Mouse (Mus musculus) right cerebral cortex, postnatal 36 days (tissue): ENCODE data around the gene Rapgef1.

Source experiments
- DNase-seq, 2 experiments: peaks; one replicate each; pipeline ENCODE4 v3.0.0; 2022; ENCODE audit warnings: low spot score in 2 of 2, mixed read lengths in 1 of 2

Gene Rapgef1

DNA sequence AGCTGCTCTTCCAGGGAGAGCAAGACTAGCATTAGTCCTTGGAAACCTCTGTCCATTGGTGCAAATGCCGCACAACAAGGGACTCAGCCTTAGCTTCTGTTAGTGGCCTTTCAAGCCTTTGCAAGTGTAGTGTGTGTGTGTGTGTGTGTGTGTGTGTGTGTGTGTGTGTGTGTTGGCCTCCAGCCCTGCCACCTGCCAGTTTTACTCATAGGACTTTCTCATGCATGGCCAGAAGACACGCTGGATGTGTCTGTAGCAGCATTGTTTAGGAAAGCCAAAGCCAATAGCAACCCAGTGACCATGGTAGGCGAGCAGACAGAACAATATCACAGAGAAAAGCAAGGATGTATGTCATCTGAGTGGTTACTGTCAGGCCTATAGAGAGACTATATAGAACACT, 52.3 kb downstream of the Rapgef1 start:
- DNase-seq, result no peak

DNA sequence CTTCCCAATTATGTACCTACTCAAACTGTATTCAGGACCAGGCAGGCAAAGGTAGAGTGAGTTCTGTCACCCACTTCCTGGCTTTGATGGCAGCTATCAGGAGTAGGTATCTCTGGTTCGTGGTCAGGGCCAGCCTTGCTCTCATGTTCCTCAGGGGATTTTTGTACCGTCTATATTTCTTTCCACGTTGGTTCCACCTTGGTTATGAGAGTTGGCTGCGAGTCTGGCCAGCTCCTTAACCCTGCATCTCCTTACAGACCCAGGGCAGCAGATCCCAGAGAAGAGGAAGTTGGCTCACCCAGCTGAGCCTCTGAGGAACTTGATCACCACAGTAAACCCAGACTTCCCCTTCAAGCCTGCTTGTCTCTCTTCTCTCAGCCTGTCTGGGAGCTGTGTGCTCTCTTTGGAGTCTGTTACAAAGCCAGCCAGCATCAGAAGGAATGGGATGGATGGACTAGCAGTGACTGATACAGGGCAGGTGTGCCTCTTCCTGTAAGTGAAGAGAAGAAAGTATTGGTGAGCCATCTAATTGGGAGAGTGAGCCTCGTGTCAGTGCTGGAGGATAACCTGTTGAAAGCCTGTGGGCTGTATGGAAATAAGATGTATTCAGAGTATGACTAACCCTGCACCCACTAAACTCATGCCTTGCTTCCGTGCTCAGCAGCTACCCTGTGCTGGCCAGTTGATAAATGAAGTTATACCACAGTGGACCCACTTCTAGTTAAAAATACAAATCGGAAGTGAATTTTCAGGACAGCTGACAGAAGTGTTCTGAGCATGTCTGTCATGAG, 53.4 kb downstream of the Rapgef1 start:
- no peak for DNase-seq

DNA sequence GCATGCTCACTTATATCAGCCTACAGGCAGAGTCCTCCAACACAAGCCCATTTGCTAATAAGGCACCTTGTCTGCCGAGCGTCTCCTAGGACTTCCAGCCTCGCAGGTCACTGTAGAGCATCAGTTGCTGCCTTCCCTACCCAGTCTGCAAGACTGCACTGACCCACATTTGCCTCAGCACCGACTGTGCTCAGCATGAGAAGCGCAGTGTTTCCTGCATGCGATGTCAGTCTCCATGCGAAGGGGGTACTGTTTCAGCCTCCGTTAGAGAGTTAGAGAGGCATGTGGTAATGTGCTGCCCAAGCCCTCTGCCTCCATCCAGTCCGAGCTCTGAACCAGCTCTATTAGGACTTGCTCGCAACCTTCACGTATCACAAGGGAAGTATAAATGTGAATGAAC, 54.6 kb downstream of the Rapgef1 start:
- no peak for DNase-seq

DNA sequence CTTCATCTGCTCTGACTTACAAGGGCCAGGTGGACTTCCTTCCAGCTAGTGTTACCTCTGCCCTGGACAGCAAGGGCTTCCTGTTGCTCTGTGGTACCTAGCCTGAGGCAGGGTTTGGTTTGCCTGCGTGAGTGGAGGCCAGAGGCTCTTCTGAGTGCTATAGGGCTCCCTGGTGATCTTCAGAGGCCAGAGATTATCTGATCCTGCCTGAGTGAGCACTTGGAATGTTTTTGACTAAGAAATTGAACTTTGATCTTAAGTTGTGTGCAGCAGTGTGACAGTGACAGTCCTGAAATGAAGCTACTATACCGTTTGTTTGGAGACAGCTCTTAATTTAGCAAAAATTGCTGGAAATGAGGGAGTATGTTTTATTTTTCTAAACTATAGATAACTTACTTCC, 55.0 kb downstream of the Rapgef1 start:
- no peak for DNase-seq

DNA sequence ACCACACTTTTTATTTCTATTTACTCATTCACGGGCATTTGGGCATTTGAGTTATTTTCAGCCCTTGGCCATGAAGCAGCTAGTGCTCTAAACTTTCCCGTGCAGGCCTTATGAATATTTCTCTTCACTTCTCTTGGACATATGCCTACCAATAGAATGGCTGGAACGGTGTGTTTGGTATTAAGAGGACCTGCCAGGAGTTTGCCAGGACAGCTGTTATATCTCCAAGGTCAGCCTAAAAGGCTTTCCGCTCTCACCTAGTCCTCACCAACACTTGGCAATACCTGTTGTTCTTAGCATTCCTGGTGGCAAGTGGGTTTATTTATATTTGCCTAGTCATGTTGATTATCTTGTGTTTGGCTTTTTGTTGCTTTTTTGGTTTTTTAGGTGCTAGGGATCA, 56.3 kb downstream of the Rapgef1 start:
- no peak for DNase-seq

DNA sequence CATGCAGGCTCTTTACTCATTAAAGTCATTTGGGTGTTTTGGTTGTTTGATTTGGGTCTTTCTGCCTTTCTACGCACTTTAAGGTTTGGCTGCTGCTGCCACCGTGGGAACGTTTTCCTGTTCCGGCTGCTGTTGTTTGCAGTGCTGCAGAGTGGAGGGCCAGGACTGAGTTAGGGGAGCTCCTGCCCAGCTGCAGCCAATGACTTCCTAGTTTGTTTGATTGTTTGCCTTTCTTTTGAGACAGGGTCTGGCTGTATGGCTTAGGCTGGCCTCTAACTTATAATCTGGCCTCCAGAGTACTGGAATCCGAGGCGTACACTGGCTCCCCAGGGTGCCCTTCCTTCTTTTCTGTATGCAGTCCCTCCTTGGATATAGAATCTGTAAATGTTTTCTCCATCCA, 57.0 kb downstream of the Rapgef1 start:
- DNase-seq, result no peak

DNA sequence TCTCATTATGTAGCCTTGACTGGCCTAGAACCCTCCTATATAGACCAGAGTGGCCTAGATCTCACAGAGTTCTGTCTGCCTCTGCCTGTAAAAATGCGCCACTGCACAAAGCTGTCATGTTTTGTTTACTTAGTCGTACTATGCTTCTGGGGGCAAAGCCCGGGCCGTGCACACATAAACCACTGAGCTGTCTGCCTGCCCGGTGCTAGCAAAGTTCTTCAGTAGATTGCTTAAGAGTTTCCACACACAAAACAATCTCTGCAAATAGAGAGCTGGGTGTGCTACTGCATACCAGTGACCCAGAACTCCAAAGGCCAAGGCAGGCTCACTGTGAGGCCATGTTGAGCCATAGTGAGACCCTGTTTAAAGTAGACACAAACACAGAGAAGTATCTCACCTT, 58.3 kb downstream of the Rapgef1 start:
- no peak for DNase-seq

DNA sequence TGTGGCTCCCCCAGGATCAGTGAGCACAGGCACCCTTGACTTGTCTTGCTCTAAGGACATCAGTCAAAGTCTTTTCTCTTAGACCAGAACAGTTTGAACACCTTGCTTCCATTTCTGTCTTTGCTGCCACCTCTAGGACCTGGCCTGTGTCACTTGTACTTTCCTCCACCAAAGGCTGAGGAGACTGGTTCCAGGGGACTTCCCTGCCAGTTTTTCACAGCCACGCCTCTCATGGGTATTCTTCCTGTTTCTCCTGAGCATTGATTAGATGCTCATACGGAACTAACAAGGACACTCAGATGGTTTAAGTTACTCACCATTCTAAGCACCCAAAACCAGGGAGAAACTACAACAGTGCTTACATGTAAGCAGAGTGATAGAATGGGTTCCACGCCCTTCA, 59.0 kb downstream of the Rapgef1 start:
- no peak for DNase-seq

DNA sequence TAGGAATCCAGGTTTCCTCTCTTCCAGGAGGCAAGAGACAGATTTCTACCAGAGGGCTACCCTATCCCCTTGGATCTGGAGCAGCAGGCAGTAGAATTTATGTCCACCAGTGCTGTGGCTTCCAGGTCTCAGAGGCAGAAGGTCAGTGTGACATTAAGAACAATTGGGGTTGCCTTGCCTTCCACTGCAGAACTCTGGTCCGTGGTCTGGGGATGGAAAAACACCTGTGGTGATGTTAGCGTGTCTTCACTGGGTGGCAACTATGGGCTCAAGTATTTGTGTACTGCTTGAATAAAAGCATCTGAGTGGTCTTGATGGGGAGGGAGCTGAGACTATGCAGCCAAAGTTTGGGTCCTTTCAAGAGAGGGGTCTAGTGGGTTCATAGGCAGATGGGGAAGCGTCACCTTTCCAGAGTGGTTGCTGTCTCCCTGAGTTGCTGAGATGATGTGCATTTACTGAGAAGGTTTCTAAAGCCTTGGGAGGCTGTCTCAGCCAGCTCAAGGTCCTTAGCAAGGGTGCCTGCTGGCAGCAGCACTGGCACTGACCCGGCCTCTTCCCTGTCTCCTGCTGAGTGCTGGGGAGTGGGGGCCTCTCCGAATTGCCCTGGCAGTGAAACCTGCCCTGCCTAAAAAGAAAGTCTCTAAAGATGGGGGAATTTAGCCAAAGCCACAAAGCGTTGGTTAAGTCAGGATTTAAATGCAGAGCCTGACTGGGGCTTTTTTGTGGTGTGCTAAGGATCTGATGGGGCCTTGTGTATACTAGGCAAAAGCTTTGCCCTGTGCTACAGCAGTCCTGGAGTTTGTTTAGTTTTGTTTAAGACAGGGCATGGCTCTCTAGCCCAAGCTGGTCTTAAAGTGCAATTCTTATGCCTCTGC, 60.4 kb downstream of the Rapgef1 start:
- DNase-seq, result no peak

DNA sequence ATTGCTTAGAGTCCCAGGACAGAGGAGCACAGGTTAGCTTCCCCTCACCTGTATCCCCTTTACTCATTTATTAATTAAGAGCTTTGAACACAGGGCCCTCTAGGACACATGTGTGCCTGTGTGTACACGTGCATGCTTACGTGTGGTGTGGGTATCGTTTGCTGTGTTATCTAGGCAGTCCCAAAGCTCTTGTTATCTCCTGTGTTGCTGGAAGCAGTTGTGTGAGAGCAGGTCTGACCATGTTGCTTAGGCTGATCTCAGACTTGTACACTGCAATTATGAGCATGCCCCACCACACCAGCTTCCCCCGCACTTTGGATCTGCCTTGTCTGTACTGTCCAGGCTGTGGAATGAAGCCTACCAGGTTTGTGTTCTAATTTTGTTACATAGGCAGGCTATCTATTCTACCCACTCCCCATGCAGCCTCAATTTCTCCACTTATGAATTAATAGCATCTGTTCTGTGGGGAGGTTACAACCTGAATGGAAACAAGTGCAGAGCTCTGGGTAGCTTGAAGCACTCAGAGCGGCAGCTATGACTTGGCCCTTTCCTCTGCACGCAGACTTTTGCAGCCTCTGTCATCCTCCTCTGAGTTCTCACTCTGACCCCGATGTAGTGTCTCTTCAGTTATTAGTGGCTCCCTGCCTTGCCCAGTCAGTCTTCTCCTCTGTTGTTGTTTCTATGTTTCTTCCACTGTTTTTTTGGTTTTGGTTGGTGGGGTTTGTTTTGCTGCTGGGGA, 63.9 kb downstream of the Rapgef1 start:
- no peak for DNase-seq

DNA sequence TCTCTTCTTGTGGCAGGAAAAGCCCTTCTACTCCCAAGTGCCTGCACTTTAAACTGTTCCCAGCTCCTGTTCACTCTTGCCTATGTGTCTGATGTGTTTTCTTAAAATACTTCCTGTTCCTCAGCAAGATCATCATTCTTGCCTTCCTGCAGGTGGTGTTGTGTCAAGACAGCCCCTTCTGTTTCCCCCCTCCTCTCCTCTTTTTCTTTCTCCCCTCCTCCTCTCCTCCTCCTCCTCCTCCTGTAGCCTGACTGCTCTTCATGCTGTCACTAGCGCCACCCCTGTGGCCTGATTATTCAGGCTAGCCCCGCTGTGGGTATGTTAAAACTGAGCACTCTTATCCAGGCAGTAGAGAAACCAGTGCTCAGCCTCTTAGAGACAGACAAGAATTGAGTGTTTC, 65.0 kb downstream of the Rapgef1 start:
- DNase-seq, result no peak

DNA sequence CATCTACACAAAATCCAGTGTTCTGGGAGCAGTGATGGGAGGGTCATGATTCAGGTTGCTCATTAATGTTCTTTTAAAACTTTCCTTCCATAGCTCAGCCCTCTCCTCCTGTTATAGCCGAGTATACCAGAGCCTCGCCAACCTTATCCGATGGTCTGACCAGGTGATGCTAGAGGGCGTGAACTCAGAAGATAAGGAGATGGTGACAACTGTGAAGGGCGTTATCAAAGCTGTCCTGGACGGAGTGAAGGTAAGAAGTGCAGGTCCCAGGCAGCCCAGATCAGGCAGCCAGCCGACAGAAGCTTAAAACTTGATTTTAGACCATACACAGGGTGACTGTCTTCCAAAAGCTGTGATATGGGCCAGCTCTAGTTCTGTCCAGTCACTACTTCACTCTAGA, 69.5 kb downstream of the Rapgef1 start:
- DNase-seq, result no peak

DNA sequence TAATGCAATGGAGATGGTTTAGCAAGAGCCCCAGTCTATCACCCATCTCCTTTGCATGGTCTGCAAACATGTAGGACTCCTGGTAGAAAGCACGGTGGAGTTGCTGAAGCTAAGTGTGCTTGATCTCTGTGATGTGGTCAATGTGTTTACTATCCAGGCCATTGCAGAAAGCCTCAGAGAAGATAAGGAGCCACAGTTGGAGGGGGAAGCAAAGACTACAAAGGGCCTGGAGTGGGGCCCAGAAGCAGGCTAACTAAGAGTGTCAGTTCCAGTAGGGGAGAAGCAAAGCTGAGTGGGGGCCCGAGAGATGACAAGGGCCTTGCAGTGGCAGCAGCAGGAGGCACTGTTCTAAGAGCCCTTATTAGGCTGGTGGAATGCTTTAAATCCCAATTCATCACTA, 70.0 kb downstream of the Rapgef1 start:
- DNase-seq, result no peak

DNA sequence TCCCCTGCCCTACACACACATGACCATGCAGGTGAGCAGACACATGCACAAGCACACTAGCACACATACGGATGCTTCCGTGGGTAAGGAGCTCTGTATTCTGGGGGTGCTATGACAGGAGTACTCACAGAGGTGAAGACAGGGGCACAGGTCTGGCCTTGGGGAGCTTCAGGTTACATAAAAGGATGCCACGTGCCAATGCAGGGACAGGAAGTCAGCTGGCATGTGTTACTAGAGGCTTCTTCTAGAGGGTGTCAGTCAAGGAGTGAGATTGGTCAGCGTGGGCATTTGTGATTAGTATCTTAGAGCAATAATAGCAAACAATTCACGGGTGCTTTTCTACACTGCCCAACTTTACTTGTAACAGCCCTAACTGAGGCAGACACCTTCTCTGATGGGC, 71.5 kb downstream of the Rapgef1 start:
- no peak for DNase-seq

DNA sequence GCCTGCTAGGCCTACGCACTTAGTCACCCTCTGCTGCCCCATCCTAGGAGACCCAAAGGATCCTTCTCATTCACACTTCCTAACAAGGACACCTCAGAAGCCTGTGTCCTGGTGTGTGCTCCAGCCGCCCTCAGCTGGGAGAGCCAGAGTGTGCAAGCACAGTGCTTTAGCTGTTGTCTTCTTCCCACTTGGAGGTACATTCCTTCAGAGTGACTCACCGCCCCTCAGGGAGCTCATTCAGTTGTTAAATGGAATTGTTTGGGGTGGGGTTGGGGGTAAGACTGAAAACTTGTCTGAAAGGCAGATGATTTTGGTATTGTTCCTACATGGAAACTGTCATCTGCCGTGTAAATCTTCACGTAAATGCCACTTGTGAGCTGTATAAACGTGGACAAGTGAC, 72.0 kb downstream of the Rapgef1 start:
- no peak for DNase-seq

DNA sequence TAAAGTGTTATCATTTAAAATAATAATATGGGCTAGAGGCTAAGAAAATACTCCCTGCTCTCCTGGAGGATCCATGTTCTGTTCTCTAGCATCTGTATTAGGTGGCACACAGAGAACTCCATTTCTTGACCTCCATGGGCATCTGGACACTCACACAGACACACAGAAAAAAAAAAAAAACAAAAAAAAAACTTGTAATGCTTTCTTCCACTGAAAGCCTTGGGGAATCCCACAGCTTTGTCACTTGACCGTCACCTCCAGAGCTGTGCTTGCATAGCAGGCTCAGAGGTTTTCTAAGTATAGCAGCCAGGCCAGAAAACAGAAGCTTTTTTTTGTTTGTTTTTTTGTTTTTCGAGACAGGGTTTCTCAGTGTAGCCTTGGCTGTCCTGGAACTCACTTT, 72.7 kb downstream of the Rapgef1 start:
- DNase-seq, result no peak

DNA sequence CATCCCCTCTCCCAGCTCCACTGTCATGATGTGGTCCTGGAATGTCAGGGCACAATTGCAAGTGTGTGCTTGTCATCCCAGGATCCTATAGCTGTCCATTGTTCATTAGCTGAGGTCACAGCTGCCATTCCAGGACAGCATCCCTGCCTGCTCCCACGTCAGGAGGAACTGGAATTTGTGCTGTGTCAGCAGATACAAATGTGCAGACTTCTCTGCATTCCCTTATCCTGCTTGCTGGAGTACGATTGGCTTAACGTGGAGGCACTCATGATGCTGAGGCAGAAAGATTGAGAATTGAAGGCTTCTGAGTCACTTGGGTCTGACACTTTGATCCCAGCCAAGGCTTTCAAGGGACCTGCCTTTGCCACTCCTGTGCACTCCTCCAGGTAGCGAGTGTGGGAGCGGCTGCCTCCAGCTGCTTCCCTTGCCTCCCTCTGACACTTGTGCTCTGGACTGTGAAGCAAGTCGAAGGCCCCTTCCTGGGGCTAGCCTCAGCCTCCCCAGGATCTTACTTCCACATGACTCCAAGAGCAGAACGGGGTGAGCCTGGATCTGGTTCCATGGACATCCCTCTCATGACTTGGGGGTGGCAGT, 76.8 kb downstream of the Rapgef1 start:
- DNase-seq, result no peak

DNA sequence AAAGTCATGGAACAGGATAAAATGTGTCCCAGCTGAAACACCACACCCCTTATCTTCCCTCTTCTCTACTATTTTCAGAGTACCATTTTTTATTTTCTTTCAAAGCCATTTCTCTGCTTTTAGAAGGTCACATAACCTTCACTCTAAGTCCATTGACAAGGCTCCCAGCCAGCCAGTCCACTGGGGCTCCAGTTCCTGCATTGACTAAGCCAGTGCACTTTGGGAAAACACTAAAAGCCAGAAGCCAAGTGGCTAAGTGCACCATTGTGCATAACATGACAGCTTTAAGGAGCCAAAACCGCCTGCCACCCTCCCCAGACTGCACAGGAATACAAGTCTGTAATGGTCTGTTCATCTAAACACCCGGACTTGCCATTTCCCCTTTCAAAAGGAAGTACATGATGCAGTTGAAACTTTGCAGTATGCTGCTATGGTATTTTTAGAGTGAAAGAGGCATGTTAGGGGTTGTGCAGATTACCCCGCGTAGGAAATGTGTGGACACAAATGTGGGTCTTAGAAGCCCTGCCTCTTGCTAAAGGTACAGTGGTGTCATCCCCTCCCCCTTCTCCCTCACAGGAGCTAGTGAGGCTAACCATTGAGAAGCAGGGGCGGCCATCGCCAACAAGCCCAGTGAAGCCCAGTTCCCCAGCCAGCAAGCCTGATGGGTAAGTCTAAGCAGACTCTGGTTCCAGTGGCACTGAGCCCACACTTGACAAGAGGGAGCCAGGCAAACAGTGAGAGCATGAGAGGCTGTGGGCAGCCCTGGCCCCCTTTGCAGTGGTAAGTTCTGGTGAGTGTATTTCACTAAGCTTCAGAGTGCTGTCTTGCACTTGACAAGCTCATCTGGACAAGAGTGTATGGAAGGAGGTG, 79.1 kb downstream of the Rapgef1 start:
- no peak for DNase-seq

DNA sequence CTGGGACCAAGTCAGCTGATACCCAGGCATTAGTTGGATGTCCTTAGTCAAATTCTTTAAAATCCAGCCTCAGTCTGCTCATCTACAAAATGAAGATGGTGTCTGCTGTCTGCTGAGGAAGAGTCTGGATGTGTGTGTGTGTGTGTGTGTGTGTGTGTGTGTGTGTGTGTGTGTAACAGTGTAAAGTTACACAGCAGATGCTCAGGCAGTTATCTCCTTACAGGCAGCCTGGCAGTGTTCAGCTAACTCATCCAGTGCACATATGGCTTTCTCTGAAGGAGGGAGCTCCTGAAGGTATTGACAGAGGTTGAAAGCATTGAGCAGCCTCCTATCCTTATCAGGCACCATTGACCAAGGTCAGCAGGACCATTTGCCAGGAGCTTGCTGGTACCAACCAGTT, 81.4 kb downstream of the Rapgef1 start:
- DNase-seq, result no peak

DNA sequence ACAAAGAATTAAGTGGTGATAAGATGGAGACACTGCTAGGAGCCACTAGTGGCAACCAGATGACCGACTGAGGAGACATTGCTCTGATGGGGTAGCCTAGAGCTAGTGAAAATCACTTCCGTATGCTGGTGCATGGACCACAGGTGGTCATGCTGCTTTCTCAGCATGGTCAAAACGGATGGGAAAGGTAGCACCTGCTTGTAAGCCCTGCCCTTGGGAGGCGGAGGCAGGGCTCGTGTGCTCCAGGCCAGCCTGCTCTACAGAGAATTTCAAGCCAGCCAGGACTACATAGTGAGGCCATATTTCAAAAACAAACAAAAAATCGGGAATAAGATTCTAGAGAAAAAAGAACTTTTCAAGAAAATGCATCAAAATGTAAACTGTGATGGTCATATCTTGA, 81.9 kb downstream of the Rapgef1 start:
- no peak for DNase-seq

DNA sequence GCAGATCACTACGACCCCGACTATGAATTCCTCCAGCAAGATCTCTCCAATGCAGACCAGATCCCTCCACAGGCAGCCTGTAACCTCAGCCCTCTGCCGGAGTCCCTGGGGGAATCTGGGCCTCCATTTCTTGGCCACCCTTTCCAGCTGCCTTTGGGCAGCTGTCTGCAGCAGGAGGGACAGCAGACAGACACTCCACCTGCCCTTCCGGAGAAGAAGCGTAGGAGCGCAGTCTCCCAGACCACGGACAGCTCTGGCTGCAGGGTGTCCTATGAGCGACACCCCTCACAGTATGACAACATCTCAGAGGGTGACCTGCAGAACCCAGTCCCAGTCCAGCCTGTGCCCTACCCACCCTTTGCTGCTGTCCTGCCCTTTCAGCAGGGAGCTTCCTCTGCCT, 82.7 kb downstream of the Rapgef1 start:
- DNase-seq, result no peak
